Mouse (Mus musculus) ES-E14 (cell line): ENCODE data around the gene Nprl3.

Experiments used
- CHD2 ChIP-seq: IDR thresholded peaks from 2 replicates; pipeline ENCODE4 v1.6.1; 2014; ENCODE audit warnings: mild to moderate bottlenecking, low read depth, low read length, inconsistent platforms
- MAFK ChIP-seq: IDR thresholded peaks from 2 replicates; pipeline ENCODE4 v1.6.1; 2014; ENCODE audit warnings: mild to moderate bottlenecking, low read depth, low read length, inconsistent platforms; ENCODE audit not compliant: insufficient read depth
- ZC3H11A ChIP-seq: IDR thresholded peaks from 2 replicates; pipeline ENCODE4 v1.6.1; 2012; ENCODE audit warnings: low read depth, mild to moderate bottlenecking, inconsistent platforms, low read length, borderline replicate concordance

DNA sequence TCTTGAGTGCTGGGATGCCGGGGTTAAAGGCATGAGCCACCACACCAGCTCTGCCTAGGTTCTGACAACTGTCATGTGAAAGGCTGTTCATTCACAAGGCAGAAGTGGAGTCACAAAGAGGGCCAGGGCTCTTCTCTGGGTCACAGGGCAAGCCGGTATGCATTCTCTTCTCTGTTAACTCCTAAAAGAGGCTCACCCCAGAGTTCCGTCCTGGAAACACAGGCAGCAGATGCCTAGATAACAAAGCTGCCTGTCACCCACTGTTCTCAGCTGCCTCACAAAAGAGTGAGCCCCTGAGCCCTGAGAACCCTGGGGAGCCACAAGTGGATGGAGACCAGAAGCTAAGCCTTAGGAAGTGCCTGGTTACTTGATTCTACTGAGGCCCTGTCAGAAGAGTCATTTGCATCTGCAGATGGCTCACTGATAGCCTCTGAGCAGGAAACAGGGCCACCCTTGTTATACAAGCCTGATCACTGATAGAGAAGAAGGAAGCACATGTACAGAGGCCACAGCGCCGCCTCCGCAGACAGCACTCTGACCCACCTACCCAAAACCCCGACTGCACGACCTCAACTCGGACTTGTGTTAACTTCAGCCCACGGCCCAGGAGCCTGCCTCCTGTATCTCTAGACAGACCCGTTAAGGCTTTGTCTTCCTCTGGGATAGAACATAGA, 71.5 kb downstream of the Nprl3 start:
- no peak for TF ChIP-seq ZC3H11A
- no peak for TF ChIP-seq MAFK
- TF ChIP-seq CHD2: no peak
